Mouse (Mus musculus) c-Kit-positive CD71-negative TER-119-negative erythroid progenitor cells, embryonic 14.5 days (primary cell): ENCODE measurements around the gene Pepd.

Experiments used
- DNase-seq: peaks from one replicate; pipeline ENCODE4 v3.0.0-alpha.2; 2013; ENCODE audit warnings: low read depth

The Pepd gene

DNA sequence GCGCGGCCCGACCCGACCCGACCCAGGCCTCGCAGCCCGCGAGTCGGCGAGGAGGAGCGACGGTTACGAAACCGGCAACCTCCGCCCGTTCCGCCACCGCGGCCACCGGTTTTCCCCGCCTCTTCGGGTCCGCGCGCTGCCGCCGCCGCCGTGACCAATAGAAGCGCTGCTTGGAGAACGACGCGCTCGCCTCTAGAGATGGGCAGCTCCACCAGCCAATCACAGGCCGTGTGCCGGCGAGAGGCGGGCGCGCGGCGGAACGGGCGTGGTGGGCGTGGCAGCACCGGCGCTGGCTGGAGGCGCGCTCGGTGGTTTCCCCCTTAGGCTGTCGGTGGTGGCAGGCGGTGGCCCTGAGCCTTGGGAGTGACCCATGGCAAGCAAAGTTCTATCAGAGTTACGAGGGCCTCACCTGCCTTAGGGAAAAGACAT is 144.3 kb downstream of the Pepd start, which contains the start of gene Cebpg:
TSS of gene Cebpg (minus strand) at position 138 of the 429 bp plus-strand sequence.
- peak; percentile 81 for DNase-seq

DNA sequence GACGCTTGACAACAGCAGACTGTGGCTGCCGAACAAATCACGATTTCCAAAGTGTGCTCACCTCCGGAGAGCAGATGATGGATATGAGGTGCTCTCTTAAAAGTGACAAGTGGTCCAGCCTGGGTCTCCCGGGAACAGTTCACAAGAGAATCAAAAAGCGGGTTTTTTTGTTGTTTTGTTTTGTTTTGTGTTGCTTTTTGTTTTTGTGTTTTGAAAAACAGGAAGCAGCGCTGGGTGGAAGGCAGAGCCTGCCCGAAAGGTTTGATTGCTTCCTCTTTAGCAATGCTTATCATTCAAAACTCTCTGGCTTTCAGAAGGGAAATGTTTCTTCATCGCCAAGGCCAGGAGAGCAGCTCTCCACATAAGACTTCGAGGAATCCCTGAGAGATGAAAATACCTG is 144.8 kb downstream of the Pepd start:
- DNase-seq, result peak; percentile 33

DNA sequence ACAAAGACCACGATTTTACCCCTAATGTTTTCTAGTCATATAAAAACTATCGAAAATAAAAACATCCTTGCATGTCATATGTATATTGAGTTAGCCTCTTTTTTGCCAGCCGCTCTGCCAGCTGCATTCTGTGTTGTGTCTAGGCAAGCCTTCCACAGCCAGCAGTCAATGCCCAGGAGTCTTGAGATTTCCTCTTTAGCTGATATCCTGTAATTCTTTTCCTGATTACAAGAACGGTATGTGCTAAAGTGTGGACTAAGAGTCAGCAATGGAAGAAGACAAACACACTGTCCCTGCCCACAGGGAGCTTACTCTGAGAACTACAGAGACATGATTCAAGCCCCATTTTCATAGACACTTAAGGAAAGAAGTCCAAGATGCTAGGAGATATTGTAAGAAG is 145.4 kb downstream of the Pepd start:
- DNase-seq, result no peak

DNA sequence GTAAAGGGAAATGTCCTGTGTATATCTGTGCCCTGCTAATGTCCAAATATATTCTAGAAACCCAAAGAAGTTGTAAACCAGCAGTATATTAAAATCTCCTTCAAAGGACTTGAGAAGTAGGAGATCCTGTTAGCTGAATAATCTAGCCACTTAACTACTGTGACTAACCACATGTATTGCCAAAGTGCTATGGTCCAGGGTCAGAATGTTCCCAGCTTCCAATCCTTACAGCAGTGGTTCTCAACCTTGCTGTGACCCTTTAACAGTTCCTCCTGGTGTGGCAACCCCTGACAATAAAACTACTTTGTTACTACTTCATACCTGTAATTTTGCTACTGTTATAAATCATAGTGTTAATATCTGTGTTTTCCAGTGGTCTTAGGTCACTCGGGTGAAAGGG is 146.2 kb downstream of the Pepd start:
- no peak for DNase-seq

DNA sequence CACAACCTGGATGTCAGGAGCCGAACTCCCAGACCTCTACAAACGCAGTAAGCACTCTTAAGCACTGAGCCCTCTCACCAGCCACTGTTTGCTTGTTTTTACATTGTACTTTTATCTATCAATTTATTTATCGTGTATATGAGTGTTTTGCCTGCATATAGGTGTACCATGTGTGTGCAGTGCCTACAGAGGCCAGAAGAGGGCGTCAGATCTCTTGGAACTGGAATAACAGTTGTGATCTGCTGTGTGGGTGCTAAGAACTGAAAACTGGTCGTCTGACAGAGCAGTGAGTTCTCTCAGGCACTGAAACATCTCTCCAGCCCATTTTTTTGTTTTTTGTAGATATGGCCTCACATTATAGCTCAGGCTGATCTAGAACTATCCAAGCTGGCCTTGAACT is 147.3 kb downstream of the Pepd start:
- no peak for DNase-seq

DNA sequence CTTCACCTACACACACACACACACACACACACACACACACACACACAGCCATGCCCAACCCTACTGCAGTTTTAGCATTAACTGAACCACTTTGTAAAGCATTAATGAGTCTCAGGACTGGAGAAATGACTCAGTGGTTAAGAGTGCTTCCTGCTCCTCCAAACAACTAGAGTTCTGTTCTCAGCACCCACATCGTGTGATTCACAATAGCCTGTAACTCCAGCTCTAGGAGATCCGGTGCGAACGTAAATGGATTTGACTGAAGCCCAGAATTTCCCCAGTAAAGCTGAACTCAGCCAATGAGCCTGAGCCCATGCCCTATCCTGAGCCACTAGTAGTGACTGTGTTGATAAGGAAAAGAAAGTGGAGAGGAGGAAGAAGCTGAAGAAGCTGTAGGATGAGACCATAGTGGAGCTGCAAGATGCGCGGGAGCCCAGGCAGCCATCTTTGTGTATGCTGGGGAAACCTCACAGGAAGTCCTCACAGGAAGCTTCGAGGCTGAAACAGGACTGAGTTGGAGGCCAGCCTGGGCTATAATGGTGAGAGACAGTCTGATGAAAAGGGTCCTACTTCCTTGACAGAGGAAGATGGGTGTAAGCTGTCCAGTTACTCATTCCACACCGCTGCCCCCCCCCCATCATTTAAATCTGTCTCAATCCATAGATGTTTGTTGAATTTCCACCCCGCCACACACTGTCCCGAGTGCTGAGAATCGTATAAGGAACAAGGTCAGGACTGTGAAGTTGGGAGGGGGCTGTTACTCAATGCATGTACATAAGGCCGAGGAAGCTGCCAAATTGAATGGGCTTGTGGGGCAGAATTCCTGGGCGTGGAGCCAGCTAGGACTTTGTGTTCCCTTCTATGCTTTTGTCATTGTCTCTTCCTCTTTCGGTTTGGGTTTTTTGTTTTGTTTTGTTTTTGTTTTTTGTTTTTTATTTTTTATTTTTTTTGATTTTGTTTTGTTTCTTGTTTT is 152.4 kb downstream of the Pepd start:
- DNase-seq, result no peak

DNA sequence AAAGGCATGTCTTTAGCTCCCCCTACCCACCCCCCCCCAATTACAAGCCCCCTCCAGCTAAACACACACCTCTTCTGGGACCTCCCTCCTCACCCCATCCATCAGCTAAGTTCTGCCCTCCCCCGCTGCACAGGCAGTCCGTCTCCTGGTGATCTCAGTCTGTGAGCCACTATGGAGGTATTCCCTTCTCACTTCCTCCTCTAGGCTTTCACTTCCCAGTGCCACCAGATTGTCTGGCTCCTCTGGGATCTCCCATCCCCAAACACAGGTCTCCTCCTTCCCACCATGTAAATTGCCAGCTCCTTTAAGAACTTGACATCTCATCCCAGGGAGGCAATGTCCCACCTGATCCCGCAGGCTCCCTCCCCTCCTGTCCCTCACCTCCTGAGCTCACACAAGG is 153.8 kb downstream of the Pepd start:
- no peak for DNase-seq

DNA sequence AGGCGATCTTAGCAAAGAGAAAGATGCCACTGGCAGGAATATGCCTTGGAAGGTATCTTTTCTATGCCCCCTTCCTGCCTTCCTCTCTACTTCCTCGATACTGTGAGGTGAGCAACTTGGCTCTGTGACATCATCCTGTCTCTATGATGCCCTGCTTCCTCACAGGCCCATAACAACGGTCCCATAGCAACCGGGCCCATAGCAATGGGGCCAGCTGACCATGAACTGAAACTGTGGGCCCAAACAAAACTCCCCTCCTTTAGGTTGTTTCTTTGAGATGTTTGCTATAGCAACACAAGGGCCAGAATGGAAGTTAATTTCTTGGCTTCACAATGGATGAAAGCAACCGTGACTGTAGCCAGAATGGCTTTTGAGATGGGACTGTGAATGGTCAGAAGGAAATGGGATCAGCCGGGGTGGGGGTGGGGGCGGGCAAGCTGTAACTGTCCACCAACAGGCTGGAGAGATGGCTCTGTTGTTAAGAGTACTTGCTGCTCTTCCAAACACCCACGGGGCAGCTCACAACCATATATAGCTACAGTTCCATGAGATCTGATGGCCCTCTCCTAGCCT is 154.5 kb downstream of the Pepd start:
- DNase-seq, result no peak

DNA sequence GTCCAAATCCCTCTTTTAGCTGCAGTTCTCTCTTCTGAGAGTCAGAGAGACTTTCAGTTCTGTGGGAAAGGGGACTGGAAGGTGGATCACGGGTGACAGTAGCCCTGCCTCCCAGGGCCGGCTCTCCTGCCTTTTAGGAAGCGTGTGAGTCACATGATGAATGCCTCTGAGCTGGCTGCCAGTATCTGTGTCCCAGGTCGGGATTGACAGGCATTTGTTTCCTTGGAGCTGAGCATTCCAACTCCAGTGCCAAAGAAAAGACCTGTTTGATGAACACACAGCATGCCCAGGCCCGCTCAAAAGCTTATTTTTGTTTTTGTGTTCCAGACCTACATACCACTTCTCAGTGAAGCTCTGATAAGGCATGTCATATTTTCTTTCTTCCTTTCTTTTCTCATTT is 164.5 kb downstream of the Pepd start:
- no peak for DNase-seq

DNA sequence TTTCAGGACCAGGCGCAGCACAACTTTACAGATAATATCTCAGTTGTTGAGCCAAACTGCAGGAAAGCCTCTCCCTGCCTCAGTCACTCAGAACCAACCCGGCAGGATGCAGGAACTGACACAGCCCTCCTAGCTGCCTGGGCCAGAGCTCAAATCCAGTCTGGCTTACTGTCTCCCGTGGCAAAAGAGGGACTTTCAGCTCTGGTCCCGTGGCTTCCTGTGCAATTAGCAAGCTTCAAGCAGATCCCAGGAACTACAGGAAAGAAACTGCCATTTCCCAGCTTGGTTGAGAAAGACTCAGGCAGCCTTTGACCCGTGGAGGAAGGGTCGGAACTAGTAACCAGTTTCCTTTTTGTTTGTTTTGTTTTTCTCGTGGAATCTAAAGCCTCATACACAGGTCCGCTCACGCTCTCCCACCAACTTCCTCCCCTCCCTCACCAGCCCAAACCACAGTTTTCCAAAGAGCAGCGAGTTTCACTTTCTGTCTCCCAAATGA is 168.7 kb downstream of the Pepd start:
- DNase-seq, result no peak

DNA sequence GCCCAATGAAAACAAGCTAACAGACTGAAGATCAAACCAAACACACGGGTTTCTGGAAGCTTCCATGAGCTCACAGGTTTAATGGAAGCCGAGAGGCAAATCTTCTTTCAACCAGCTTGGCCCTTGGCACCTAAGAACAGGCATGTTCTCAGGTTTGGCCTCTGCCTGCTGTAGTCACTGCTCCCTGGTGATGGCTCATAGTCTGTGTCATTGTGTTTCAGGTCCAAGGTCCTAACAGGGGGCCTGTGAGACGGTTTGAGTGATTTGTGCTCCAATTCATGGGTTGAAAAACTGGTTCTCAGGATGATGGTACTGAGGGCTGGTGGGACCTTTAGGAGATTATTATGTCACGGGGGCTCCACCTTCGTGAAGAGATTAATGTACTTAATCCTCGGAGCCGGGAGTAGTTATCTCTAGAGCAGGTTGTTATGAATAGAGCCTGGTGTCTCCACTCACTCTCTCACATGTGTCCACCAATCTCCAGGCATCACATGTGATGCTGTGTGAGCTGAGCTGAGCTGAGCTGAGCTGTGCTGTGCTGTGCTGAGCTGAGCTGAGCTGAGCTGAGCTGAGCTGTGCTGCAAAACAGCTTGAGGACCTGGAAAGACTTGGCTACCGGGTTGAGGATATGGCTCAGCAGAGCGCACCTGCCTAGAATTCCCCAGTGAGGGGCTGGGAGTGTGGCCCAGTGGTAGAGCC is 169.4 kb downstream of the Pepd start:
- DNase-seq, result no peak

DNA sequence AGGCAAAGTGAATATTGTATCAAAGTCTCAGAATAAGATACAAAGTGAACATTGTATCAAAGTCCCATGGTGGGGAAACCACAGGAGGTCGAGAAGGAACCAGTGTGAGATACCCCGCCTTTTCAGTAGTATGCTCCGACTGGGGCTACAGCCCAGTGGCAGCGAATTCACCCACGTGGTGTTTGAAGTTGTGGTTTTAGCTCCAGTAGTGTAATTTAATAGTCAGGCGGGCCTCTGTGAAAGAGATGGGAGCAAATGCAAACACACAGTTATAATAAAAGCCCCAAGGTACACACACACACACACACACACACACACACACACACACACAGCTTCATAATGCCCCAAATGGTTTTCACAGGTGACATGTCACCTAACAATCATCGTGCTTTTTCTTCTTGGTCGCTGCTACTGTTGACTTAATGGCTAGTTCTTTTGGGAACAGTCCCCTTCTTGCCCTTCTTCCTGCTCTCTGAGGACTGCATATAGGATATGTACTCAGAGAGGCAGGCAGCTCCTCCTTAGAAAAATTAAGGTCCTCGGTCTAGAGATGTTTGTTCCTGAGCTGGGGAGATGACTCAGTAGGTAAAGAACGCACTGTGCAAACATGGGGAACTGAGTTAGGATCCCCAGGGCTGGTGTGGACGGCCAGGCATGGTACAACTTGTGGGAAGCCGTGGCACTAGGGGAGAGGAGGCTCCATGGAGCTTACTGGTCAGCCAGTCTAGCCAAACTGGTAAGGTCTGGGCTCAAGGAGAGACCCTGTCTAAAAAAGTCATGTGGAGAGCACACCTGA is 172.6 kb downstream of the Pepd start:
- DNase-seq, result no peak

DNA sequence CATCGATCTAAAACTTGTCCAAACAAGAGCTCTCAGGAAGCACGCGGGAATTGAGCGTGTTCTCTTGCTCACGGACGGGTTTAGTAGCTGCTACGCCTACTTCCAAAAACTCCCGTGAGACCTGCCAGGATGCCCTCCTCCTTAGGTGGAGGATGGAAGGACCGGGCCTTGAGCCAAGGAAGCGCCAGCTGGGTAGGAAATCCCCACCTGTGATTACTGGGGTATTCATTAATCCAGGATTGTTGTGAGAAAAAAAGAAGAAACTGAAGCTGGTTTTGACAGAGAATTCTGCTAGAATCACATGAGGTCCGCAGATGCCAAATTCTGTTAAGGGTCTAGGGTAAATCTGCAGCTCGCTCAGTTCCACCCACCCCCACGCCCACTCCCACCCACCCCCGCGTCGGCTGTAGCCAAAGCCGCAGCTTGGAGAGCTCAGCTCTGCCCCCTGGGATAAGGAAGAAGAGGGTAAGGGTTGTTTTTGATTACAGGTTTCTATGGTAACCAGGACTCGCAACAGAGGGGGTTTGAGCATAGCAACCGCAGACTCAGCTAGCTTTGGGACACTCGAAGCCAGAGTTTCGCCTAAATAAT is 174.2 kb downstream of the Pepd start:
- DNase-seq, result peak; percentile 50

DNA sequence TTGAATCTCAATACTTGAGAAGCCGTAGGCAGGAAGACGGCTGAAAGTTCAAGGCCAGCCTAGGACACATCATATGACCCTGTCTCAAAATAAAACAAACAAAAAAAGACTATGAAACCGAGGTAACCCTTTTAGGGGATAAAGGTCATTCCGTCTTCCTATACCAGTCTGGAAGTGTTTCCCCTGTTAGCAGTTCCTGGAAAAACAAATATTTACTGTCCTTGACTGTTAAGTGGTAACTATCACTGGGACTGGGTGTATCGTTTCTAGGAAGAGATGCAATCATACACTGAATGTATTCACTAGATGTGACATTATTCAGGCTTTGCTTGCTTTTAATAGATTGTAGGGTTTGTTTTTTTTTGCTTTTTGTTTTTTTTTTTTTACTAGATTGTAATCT is 178.4 kb downstream of the Pepd start:
- DNase-seq, result no peak
